Mouse (Mus musculus): ENCODE measurements around the gene Rcn1.

GRCm38 (mm10) chr2:105373658-105374057 is 25.5 kb downstream of the Rcn1 start:
- no peak for TF ChIP-seq CTCF (IDR thresholded peaks at IDR 0.05; ENCODE audit: control insufficient read depth, insufficient read depth, low read length)
- no peak for TF ChIP-seq POLR2A (IDR thresholded peaks at IDR 0.05; ENCODE audit: borderline replicate concordance, control insufficient read depth, low read depth, low read length)
